Mouse (Mus musculus): ENCODE data around the gene A930009A15Rik. TPM values are rescaled to one million over a fixed set of nuclear protein-coding genes. Genes with fewer than 3 reads are reported as not detected.
A peak's percentile ranks its signal among the peaks of the same experiment; 100 is the strongest.

The A930009A15Rik gene
- polyA plus RNA-seq, 1 experiment from 2014 or later = not detected

DNA sequence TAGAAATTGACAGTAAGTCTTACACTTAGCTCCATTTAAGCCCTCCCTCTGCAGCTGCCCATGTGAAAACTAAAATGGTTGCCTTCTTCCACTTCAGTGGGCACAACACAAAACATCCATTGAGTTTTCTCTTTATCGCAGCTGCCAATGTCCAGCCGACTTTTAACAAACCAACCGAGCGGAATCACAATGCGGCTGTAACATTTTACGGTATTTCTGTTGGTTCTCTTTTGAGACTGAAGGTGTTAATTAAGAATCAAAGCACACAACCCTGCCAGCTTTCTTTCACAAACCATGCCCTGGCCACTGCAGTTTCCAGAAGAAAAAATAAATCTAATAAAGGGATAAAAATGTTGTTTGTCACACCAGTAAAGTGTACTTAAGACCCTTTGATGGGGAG is 1.5 kb downstream of the A930009A15Rik start:
- WGBS = 89% methylated on average over 6 of the region's 6 CpGs
- H3K4me1 ChIP-seq (replicated peaks; ENCODE audit: control insufficient read depth, insufficient read depth, low read length) = no peaks in the 10 kb centered on the region

DNA sequence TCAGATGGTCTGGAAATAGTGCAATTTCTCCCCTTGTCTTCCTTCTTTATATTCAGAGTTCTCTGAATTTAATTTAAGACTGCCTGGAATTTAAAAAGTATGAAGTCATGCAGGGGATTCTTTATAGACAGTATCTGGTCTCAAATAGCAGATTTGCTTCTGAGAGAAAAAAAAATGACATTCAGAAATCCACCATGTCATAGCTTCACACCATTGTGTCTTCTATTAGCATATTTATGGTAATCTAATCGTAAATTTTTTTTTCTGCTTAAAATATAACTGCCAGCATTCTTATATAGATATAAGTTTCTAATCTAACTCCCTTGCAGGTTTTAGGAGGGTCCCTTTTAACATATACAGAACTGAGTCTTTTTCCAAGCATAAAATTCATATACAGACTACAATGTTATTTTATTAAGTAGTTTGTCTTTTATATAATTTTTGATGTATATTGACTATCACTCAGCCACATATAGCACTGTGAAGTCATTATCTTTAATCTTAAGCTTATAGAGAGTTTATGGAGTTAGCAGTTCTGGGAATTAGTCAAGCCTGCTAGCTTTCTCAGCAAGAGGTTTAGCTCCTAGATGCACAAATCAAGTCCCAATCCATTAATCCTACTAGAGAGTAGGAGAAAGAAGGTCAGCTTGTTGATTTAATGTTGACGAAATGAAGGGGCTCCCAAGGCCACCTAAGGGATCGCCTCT is 2.1 kb downstream of the A930009A15Rik start:
- ATAC-seq (replicated peaks; ENCODE audit: low FRiP score) = no peak
- H3K27me3 ChIP-seq (replicated peaks; ENCODE audit: control insufficient read depth, insufficient read depth, low read length) = no peaks in the 10 kb centered on the region
- no peaks in the 10 kb centered on the region for H3K36me3 ChIP-seq (ENCODE audit: control insufficient read depth, insufficient read depth, low read length)
- H3K9me3 ChIP-seq (ENCODE audit: control insufficient read depth, low read length) = no peaks in the 10 kb centered on the region
- H3K4me2 ChIP-seq = no peak overlapping the region
- H3K27ac ChIP-seq (ENCODE audit: low read depth, low read length) = no peak overlapping the region
- H3K4me3 ChIP-seq (ENCODE audit: low read depth, low read length) = no peak overlapping the region
- DNase-seq (ENCODE audit: low spot score) = no peak
- no peak overlapping the region for H3K9ac ChIP-seq (ENCODE audit: low read depth, low read length)
- H3K4me1 ChIP-seq (replicated peaks; ENCODE audit: control insufficient read depth, insufficient read depth, low read length) = no peaks in the 10 kb centered on the region
- WGBS = 64% methylated on average over 3 of the region's 3 CpGs

More for the DNA sequence above, 1.5 kb downstream of the A930009A15Rik start:
- Histone ChIP-seq H3K27me3 (replicated peaks; ENCODE audit: control insufficient read depth, insufficient read depth, low read length) (no peaks in the 10 kb centered on the region), H3K36me3 (ENCODE audit: control insufficient read depth, insufficient read depth, low read length) (no peaks in the 10 kb centered on the region), H3K27ac (ENCODE audit: low read depth, low read length) (no peak overlapping the region), H3K9ac (ENCODE audit: low read depth, low read length) (no peak overlapping the region), H3K4me2 (no peak overlapping the region), H3K9me3 (ENCODE audit: control insufficient read depth, low read length) (no peaks in the 10 kb centered on the region), H3K4me3 (ENCODE audit: low read depth, low read length) (no peak overlapping the region)
- DNase-seq (ENCODE audit: low spot score) (no peak), ATAC-seq (replicated peaks; ENCODE audit: low FRiP score) (no peak)

DNA sequence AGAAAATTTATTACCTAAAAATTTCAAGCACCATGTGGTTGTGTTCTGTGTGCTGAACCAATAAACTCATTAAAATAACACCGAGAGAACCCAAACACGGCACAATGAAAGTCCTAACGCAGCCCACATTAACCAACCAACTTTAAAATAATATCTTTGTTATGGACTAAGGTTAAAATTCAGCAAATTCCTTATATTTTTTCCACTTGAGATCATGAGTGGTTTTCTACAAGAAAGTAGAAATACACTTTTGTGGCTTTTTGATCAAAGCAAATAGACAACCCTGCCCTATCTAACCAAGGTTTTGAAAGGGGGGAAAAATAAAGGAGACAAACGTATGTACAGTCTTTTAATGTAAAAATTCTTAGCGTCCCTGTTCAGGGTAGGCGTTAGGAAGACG is 9.3 kb downstream of the A930009A15Rik start:
- H3K4me1 ChIP-seq (replicated peaks; ENCODE audit: control insufficient read depth, insufficient read depth, low read length) = no peaks in the 10 kb centered on the region
- no peaks in the 10 kb centered on the region for H3K9me3 ChIP-seq (ENCODE audit: control insufficient read depth, low read length)
- DNase-seq (ENCODE audit: low spot score) (no peak), ATAC-seq (replicated peaks; ENCODE audit: low FRiP score) (no peak)
- no peak overlapping the region for H3K27ac ChIP-seq (ENCODE audit: low read depth, low read length)
- no peaks in the 10 kb centered on the region for H3K36me3 ChIP-seq (ENCODE audit: control insufficient read depth, insufficient read depth, low read length)
- no peak overlapping the region for H3K4me3 ChIP-seq (ENCODE audit: low read depth, low read length)
- no peak overlapping the region for H3K9ac ChIP-seq (ENCODE audit: low read depth, low read length)
- H3K27me3 ChIP-seq (replicated peaks; ENCODE audit: control insufficient read depth, insufficient read depth, low read length) = peaks cover 7% of the 10 kb centered on the region; the same call in 1 of the 2 replicates
- WGBS = 75% methylated on average over 7 of the region's 7 CpGs
- H3K4me2 ChIP-seq = no peak overlapping the region

DNA sequence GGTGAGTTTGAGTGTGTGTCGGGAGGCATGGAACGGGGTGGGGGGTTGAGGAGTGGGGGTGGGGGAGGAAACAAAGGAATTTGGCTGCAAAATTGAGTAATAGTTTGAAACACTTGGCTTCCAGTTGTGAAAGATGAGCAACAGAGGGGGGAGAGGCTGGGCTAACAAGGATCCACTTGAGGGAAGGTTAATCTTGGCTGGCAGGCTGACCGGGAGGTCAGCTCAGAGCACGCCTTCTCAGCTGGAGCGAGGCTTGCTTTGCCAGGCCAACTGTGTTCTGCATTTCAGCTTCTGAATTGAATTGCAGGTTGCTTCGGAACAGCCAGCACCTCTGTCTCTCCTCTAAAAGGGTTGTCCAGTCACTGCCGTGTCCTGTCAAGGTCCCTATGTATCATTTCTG is 9.7 kb downstream of the A930009A15Rik start:
- no peak overlapping the region for H3K4me2 ChIP-seq
- WGBS = 47% methylated on average over 7 of the region's 7 CpGs
- H3K27ac ChIP-seq (ENCODE audit: low read depth, low read length) = no peak overlapping the region
- no peaks in the 10 kb centered on the region for H3K36me3 ChIP-seq (ENCODE audit: control insufficient read depth, insufficient read depth, low read length)
- DNase-seq (ENCODE audit: low spot score) (peak; percentile 26), ATAC-seq (replicated peaks; ENCODE audit: low FRiP score) (no peak)
- no peak overlapping the region for H3K9ac ChIP-seq (ENCODE audit: low read depth, low read length)
- H3K27me3 ChIP-seq (replicated peaks; ENCODE audit: control insufficient read depth, insufficient read depth, low read length) = peaks cover 12% of the 10 kb centered on the region; the same call in 1 of the 2 replicates
- H3K4me3 ChIP-seq (ENCODE audit: low read depth, low read length) = no peak overlapping the region
- H3K9me3 ChIP-seq (ENCODE audit: control insufficient read depth, low read length) = no peaks in the 10 kb centered on the region
- no peaks in the 10 kb centered on the region for H3K4me1 ChIP-seq (replicated peaks; ENCODE audit: control insufficient read depth, insufficient read depth, low read length)

DNA sequence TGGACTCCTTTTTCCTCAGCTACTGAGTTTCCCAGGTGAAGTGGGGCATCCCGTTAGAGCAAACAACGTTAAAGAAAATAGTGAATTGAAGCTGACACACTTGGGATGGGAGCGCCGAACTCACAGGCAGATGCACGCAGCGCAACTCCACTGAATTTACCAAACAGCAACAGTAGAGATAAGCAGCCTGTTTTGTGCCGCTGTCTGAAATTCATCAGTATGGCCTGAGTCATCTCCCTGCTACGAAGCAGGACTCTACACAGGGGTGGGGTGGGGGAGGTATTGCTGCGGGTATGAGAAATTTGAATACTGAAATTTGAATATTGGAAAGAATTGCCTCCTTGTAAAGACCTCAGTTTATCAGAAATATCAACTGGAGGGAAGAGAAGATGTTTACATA is 12.2 kb downstream of the A930009A15Rik start:
- Histone ChIP-seq H3K27ac (ENCODE audit: low read depth, low read length) (no peak overlapping the region), H3K4me1 (replicated peaks; ENCODE audit: control insufficient read depth, insufficient read depth, low read length) (peaks cover 4% of the 10 kb centered on the region), H3K27me3 (replicated peaks; ENCODE audit: control insufficient read depth, insufficient read depth, low read length) (peaks cover 34% of the 10 kb centered on the region), H3K4me3 (ENCODE audit: low read depth, low read length) (no peak overlapping the region), H3K9me3 (ENCODE audit: control insufficient read depth, low read length) (no peaks in the 10 kb centered on the region), H3K9ac (ENCODE audit: low read depth, low read length) (no peak overlapping the region), H3K4me2 (no peak overlapping the region), H3K36me3 (ENCODE audit: control insufficient read depth, insufficient read depth, low read length) (no peaks in the 10 kb centered on the region)
- DNase-seq (ENCODE audit: low spot score) (peak; percentile 20), ATAC-seq (replicated peaks; ENCODE audit: low FRiP score) (no peak)
- 61% methylated on average over 9 of the region's 9 CpGs for WGBS

DNA sequence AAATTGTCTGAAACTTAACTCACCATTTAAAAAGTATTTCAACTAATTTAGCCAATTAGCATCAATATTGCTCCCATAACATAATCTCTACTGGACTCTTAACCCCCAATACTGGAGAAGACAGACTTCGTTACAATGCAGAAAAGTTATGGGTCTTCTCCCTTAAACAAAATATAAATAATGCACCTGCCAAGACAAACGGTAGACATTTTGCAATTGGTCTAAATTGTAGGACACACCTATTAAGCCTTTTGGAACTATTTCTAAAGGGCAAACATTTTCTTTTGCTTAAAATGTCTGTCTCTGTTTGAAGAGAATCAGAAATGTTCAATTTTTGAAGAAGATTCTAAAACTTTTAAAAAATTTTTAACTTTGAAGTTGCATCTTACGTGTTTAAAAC is 13.3 kb downstream of the A930009A15Rik start:
- no peak for ATAC-seq (replicated peaks; ENCODE audit: low FRiP score)
- Histone ChIP-seq H3K4me3 (ENCODE audit: low read depth, low read length) (no peak overlapping the region), H3K36me3 (ENCODE audit: control insufficient read depth, insufficient read depth, low read length) (no peaks in the 10 kb centered on the region), H3K4me1 (replicated peaks; ENCODE audit: control insufficient read depth, insufficient read depth, low read length) (peaks cover 10% of the 10 kb centered on the region), H3K27ac (ENCODE audit: low read depth, low read length) (no peak overlapping the region), H3K4me2 (no peak overlapping the region), H3K9me3 (ENCODE audit: control insufficient read depth, low read length) (no peaks in the 10 kb centered on the region), H3K27me3 (replicated peaks; ENCODE audit: control insufficient read depth, insufficient read depth, low read length) (peaks cover 45% of the 10 kb centered on the region), H3K9ac (ENCODE audit: low read depth, low read length) (no peak overlapping the region)
- WGBS = 77% methylated on average over 3 of the region's 3 CpGs
- no peak for DNase-seq (ENCODE audit: low spot score)

DNA sequence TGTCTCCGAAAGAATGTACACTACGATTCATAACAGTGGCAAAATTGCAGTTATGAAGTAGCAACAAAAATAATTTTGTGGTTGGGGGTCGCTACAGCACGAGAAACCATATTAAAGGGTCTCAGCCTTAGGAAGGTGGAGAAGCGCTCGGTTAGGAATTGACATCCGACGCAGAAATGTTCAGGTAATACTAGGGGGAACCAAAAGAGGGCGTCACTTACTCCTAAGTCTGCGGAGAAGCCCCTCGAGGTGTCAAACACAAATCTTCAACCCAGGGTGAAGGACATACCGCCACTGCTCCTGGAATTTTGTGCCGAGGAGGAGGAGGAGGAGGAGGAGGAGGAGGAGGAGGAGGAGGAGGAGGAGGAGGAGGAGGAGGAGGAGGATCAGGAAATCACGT is 14.9 kb downstream of the A930009A15Rik start:
- no peaks in the 10 kb centered on the region for H3K9me3 ChIP-seq (ENCODE audit: control insufficient read depth, low read length)
- WGBS = 23% methylated on average over 13 of the region's 14 CpGs
- peaks cover 61% of the 10 kb centered on the region for H3K27me3 ChIP-seq (replicated peaks; ENCODE audit: control insufficient read depth, insufficient read depth, low read length)
- peaks cover 10% of the 10 kb centered on the region for H3K4me1 ChIP-seq (replicated peaks; ENCODE audit: control insufficient read depth, insufficient read depth, low read length)
- no peak overlapping the region for H3K27ac ChIP-seq (ENCODE audit: low read depth, low read length)
- no peaks in the 10 kb centered on the region for H3K36me3 ChIP-seq (ENCODE audit: control insufficient read depth, insufficient read depth, low read length)
- ATAC-seq (replicated peaks; ENCODE audit: low FRiP score) = no peak
- H3K4me2 ChIP-seq = peak overlapping the region; percentile 70; the same call in 1 of the 2 replicates
- no peak overlapping the region for H3K9ac ChIP-seq (ENCODE audit: low read depth, low read length)
- H3K4me3 ChIP-seq (ENCODE audit: low read depth, low read length) = no peak overlapping the region
- peak; percentile 28 for DNase-seq (ENCODE audit: low spot score)

DNA sequence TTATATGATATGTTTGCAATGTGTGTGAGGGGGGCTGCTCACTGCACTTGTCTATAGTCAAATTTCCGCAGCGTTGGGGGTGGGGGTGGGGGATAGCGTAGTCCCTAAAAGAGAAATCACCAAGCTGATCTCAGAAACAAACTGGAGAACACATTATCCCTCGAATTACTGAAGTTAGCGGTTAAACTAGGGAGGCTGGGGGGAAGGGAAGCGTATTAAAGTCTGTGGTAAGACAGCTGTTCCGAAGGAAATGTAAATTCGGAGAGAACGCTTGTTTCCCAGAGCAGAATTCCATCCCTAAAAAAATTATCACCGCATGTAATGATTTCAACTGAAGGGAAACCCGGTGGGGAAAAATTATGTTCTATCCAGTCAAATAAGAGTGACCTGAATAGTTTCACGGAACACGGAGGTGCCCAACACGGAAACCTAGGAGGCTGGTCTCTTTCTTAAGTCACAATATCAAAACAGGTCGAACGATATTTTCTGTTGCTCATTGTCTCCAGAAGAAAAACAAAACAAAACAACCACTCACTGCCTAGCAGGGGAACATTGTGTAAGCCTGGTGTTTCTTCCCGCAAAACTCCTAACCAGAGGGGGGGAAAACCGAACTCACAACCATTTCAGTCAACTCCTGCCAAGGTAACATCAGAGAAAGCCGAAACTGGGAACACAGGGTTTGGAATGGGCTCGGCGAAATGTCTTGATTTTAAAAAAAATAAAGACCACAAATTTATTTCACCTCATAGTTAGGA is 15.9 kb downstream of the A930009A15Rik start:
- 1% methylated on average over 21 of the region's 21 CpGs for WGBS
- peaks cover 10% of the 10 kb centered on the region for H3K4me1 ChIP-seq (replicated peaks; ENCODE audit: control insufficient read depth, insufficient read depth, low read length)
- no peak overlapping the region for H3K27ac ChIP-seq (ENCODE audit: low read depth, low read length)
- no peaks in the 10 kb centered on the region for H3K9me3 ChIP-seq (ENCODE audit: control insufficient read depth, low read length)
- peak overlapping the region; percentile 51 for H3K4me3 ChIP-seq (ENCODE audit: low read depth, low read length)
- no peak overlapping the region for H3K9ac ChIP-seq (ENCODE audit: low read depth, low read length)
- no peaks in the 10 kb centered on the region for H3K36me3 ChIP-seq (ENCODE audit: control insufficient read depth, insufficient read depth, low read length)
- ATAC-seq (replicated peaks; ENCODE audit: low FRiP score) (no peak), DNase-seq (ENCODE audit: low spot score) (peak; percentile 27)
- H3K4me2 ChIP-seq = peak overlapping the region; percentile 70
- H3K27me3 ChIP-seq (replicated peaks; ENCODE audit: control insufficient read depth, insufficient read depth, low read length) = peaks cover 63% of the 10 kb centered on the region
